Mouse (Mus musculus): ENCODE measurements around the gene Blcap. TPM values are rescaled to one million over a fixed set of nuclear protein-coding genes. Genes with fewer than 3 reads are reported as not detected.
"Not testable (repeated sequence)": the region's sequence is repeated elsewhere in the genome, so short reads cannot be mapped to it uniquely, and the experiment has no call there.

The Blcap gene
- polyA plus RNA-seq (2011; ENCODE audit: insufficient read length, low read depth, missing spikeins), result 63.9 and 72.3 TPM in 2 replicates

- Histone ChIP-seq H3K4me1 (ENCODE audit: control insufficient read depth, insufficient read depth, low read length) (peaks cover 7% of the 10 kb centered on the region), H3K4me3 (ENCODE audit: insufficient read depth, low read length) (no peak within 1 kb of the TSS), H3K27ac (ENCODE audit: insufficient read depth, low read length) (no peak within 1 kb of the TSS)
- TF ChIP-seq CTCF (IDR thresholded peaks at IDR 0.05; ENCODE audit: borderline replicate concordance, insufficient read depth, low read length) (no peak), POLR2A (IDR thresholded peaks at IDR 0.05; ENCODE audit: low read depth, low read length) (no peak)
Observed at GRCm38 (mm10) chr2:157571224-157571832, at the start of gene Blcap. TSS of gene Blcap (minus strand) at chr2:157571274.

- H3K4me1 ChIP-seq (ENCODE audit: control insufficient read depth, insufficient read depth, low read length), result no peaks in the 10 kb centered on the region
- TF ChIP-seq POLR2A (IDR thresholded peaks at IDR 0.05; ENCODE audit: low read depth, low read length) (no peak), CTCF (IDR thresholded peaks at IDR 0.05; ENCODE audit: borderline replicate concordance, insufficient read depth, low read length) (no peak)
- H3K27ac ChIP-seq (ENCODE audit: insufficient read depth, low read length), result no peak overlapping the region
- H3K4me3 ChIP-seq (ENCODE audit: insufficient read depth, low read length), result no peak overlapping the region
Observed at GRCm38 (mm10) chr2:157618393-157618792, 47.3 kb upstream of the Blcap start.

DNA sequence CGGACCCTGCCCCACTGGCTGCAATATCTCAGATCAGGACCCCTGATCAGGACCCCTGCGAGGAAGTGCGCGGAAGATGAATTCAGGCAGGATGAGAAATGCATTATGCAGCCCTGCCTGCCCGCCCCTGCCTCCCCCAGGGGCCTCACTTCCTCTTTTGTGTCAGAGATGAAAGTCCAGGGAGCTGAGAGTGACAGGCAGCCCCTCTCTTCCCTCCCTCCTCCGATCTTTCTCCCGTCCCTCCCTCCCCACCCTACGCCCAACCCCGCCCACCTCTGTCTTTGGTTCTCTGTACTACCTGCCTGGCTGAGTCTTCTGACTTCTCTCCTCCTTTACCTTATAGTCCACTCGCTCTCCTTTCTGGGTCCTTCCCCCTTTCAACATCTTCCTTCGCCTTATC, 42.9 kb upstream of the Blcap start:
- H3K27ac ChIP-seq (ENCODE audit: insufficient read depth, low read length), result no peak overlapping the region
- no peak overlapping the region for H3K4me3 ChIP-seq (ENCODE audit: insufficient read depth, low read length)
- TF ChIP-seq POLR2A (IDR thresholded peaks at IDR 0.05; ENCODE audit: low read depth, low read length), result no peak
- TF ChIP-seq CTCF (IDR thresholded peaks at IDR 0.05; ENCODE audit: borderline replicate concordance, insufficient read depth, low read length), result no peak
- no peaks in the 10 kb centered on the region for H3K4me1 ChIP-seq (ENCODE audit: control insufficient read depth, insufficient read depth, low read length)

DNA sequence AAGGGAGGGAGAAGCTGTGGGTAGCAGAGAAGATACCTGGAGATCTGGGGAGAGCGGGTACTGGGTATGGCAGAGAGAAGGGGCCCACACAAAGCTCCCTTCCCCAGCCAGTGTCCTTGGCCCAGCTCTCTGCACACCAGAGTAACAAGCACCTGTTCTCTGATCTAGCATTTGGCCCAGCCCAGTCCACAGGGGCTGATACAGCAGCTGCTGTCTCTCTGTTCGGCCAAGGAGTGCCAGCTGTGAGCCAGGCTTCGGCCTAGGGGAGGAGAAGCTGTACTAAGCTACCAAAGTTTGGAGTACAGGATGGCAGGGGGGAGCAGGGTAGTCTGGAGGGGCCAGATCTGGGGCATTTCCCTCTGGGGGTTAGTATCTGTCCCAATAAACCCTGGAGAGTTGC, 40.7 kb upstream of the Blcap start:
- no peak for TF ChIP-seq POLR2A (IDR thresholded peaks at IDR 0.05; ENCODE audit: low read depth, low read length)
- no peak for TF ChIP-seq CTCF (IDR thresholded peaks at IDR 0.05; ENCODE audit: borderline replicate concordance, insufficient read depth, low read length)
- H3K4me3 ChIP-seq (ENCODE audit: insufficient read depth, low read length), result no peak overlapping the region
- H3K27ac ChIP-seq (ENCODE audit: insufficient read depth, low read length), result no peak overlapping the region
- H3K4me1 ChIP-seq (ENCODE audit: control insufficient read depth, insufficient read depth, low read length), result no peaks in the 10 kb centered on the region

DNA sequence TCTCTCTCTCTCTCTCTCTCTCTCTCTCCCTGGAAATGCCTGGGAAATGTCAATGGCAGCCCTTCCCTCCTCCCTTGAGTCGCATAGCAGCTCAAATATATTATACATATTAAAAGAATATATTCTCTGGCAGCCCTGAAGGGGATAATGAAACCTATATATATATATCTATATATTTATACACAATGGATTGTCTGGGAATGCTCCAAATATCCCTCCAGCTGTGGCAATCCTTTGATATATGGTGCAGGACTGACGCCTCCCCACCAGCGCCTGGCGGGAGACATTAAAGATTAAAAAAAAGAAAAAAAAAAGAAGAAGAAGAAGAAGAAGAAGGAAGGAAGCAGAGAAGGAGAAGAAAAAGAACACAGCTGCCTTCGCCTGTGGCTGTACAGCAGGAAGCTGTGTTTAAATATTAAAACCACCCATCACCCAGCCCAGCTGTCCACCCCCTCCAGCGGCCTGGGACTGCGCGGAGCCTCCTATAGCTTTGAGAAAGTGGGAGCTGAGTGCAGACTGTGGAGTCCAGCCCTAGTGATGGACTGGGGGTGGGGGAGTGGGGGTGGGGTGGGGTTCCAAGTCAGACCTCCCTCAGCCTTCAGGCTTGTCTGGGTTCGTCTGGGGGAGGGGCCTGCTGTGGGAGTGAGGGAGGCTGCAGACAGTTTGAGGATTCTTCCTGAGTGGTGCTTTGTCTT, 36.6 kb upstream of the Blcap start:
- Histone ChIP-seq H3K4me3 (ENCODE audit: insufficient read depth, low read length) (no peak overlapping the region), H3K27ac (ENCODE audit: insufficient read depth, low read length) (no peak overlapping the region), H3K4me1 (ENCODE audit: control insufficient read depth, insufficient read depth, low read length) (no peaks in the 10 kb centered on the region)
- TF ChIP-seq POLR2A (IDR thresholded peaks at IDR 0.05; ENCODE audit: low read depth, low read length) (no peak), CTCF (IDR thresholded peaks at IDR 0.05; ENCODE audit: borderline replicate concordance, insufficient read depth, low read length) (no peak)

GRCm38 (mm10) chr2:157605025-157605675, 34.1 kb upstream of the Blcap start:
- H3K4me3 ChIP-seq (ENCODE audit: insufficient read depth, low read length), result no peak overlapping the region
- H3K4me1 ChIP-seq (ENCODE audit: control insufficient read depth, insufficient read depth, low read length), result peaks cover 3% of the 10 kb centered on the region; the same call in 1 of the 2 replicates
- no peak overlapping the region for H3K27ac ChIP-seq (ENCODE audit: insufficient read depth, low read length)
- TF ChIP-seq POLR2A (IDR thresholded peaks at IDR 0.05; ENCODE audit: low read depth, low read length), result no peak
- peak; percentile 96 for TF ChIP-seq CTCF (IDR thresholded peaks at IDR 0.05; ENCODE audit: borderline replicate concordance, insufficient read depth, low read length)

DNA sequence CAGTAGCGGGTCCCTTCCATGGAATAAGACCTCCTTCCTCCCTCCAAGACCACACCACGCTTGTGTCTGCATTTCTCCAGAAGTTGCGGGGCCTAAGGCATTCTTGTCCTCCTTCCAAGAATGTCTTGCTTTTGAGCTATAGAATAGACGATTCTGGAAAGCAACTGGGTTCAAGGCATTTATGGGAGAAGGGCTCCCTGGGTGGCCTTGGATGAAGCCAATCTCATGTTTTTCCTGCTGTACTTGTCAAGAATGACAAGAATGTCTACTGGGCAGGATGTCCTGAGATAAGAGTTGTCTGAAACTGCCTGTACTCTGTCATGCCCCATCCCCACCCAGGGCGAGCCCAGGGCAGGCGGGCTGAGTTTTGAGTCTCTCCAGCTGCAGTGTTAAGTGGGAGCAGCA, 30.4 kb upstream of the Blcap start:
- H3K27ac ChIP-seq (ENCODE audit: insufficient read depth, low read length), result no peak overlapping the region
- peaks cover 3% of the 10 kb centered on the region; the same call in 1 of the 2 replicates for H3K4me1 ChIP-seq (ENCODE audit: control insufficient read depth, insufficient read depth, low read length)
- no peak overlapping the region for H3K4me3 ChIP-seq (ENCODE audit: insufficient read depth, low read length)
- TF ChIP-seq CTCF (IDR thresholded peaks at IDR 0.05; ENCODE audit: borderline replicate concordance, insufficient read depth, low read length) (no peak), POLR2A (IDR thresholded peaks at IDR 0.05; ENCODE audit: low read depth, low read length) (no peak)

- Histone ChIP-seq H3K4me1 (ENCODE audit: control insufficient read depth, insufficient read depth, low read length) (peaks cover 3% of the 10 kb centered on the region; the same call in 1 of the 2 replicates), H3K4me3 (ENCODE audit: insufficient read depth, low read length) (peak overlapping the region; percentile 23; the same call in 1 of the 2 replicates), H3K27ac (ENCODE audit: insufficient read depth, low read length) (no peak overlapping the region)
- no peak for TF ChIP-seq POLR2A (IDR thresholded peaks at IDR 0.05; ENCODE audit: low read depth, low read length)
- TF ChIP-seq CTCF (IDR thresholded peaks at IDR 0.05; ENCODE audit: borderline replicate concordance, insufficient read depth, low read length), result no peak
Observed at GRCm38 (mm10) chr2:157596876-157597566, 25.9 kb upstream of the Blcap start.

GRCm38 (mm10) chr2:157585351-157585750, 14.3 kb upstream of the Blcap start:
- not testable (repeated sequence) for H3K4me3 ChIP-seq (ENCODE audit: insufficient read depth, low read length); H3K4me1 ChIP-seq (ENCODE audit: control insufficient read depth, insufficient read depth, low read length); H3K27ac ChIP-seq (ENCODE audit: insufficient read depth, low read length)

Measured in embryonic fibroblast, embryonic 13.5 days (primary cell).